Mouse (Mus musculus): ENCODE results near the gene 1700012B09Rik. TPM values are rescaled to one million over a fixed set of nuclear protein-coding genes. Genes with fewer than 3 reads are reported as not detected.

Gene 1700012B09Rik
- polyA plus RNA-seq, 1 experiment from 2014 or later = not detected

DNA sequence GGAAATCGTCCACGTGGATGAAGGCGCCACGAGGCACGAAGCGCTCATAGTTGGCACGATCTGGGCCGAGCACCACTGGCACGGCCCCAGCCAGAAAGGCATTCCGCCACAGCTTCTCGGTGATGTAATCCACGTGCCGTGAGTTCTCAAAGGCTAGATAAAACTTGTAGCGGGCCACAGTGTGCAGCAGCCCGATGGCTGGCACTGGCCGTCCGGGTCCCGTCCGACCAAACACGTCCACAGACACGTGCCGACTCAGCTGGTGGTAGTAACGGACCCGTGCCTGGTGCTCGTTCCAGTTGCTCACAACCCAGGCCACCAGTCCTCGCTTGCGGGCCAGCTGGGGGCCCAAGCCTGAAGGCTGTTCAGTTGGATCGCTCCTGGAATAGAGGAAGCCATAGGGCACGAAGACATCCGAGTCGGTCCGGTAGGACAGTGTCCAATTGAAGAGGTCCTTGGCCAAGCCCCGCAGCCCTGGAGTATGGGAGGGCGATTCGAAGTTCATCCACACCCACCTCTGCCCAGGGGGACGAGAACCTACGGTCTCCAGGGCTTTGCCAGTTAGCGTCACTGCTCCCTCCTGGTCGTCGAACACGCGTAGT lies 19.8 kb downstream of the 1700012B09Rik start:
- no peak for ATAC-seq (ENCODE audit: insufficient read depth, low FRiP score)
- Histone ChIP-seq H3K9ac (ENCODE audit: low read length) (peak overlapping the region; percentile 83), H3K4me2 (ENCODE audit: low read depth, low read length) (peak overlapping the region; percentile 99), H3K27me3 (ENCODE audit: control insufficient read depth, insufficient read depth, low read length) (no peaks in the 10 kb centered on the region), H3K4me3 (replicated peaks; ENCODE audit: low read length) (peak overlapping the region; percentile 62), H3K27ac (ENCODE audit: low read length) (0 out of 2 replicates have a peak overlapping the region, but pooled peaks have one; percentile 54), H3K9me3 (replicated peaks; ENCODE audit: control insufficient read depth, low read length) (no peaks in the 10 kb centered on the region), H3K4me1 (ENCODE audit: control insufficient read depth, insufficient read depth, low read length) (peaks cover 5% of the 10 kb centered on the region), H3K36me3 (ENCODE audit: control insufficient read depth, insufficient read depth, low read length) (no peaks in the 10 kb centered on the region)
- 60% methylated on average over 42 of the region's 42 CpGs for WGBS

DNA sequence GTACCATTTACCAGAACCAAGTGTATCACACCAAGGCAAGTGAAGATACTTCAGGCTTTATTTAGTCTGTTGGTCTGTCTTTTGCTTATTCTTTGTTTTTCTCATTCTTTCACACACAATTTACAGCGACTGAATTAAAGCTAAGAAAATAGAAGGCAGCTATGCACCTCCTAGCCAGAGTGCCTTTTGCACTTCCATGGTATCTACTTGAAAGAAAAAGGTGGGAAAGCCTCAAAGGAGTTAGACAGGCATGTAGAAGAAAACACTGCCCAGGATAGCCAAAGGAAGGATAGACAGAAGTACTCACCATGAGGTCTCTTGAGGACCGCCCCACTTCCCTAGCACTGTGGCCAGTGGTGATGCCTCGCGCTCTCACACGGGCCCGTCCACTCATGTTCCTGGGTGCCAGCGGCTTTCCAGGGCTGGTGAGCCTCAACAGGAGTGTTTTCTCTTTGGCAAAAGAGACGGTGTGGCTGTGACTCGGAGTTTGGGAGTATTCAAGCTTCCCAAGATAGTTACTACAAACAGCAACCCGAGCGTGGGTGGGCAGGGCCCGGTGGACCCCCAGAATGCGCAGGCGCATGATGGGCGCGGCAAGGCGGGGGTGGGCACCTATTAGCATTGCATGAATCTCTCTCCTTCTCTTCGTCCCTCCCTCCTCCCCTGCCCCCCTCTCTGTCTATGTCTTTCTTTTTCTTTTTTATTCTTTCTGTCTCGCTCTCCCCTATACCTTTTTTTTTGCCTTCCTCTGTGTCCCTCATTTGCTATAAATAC lies 30.5 kb downstream of the 1700012B09Rik start, which contains the start of gene Piwil4:
Gene Piwil4 (minus strand): TSS at position 583 of the 774 bp plus-strand sequence.
- Histone ChIP-seq H3K4me3 (replicated peaks; ENCODE audit: low read length) (no peak within 1 kb of the TSS), H3K9ac (ENCODE audit: low read length) (no peak within 1 kb of the TSS), H3K4me1 (ENCODE audit: control insufficient read depth, insufficient read depth, low read length) (no peaks in the 10 kb centered on the region), H3K27me3 (ENCODE audit: control insufficient read depth, insufficient read depth, low read length) (no peaks in the 10 kb centered on the region), H3K4me2 (ENCODE audit: low read depth, low read length) (no peak within 1 kb of the TSS), H3K9me3 (replicated peaks; ENCODE audit: control insufficient read depth, low read length) (no peaks in the 10 kb centered on the region), H3K27ac (ENCODE audit: low read length) (no peak within 1 kb of the TSS), H3K36me3 (ENCODE audit: control insufficient read depth, insufficient read depth, low read length) (no peaks in the 10 kb centered on the region)
- no peak for ATAC-seq (ENCODE audit: insufficient read depth, low FRiP score)
- WGBS = 80% methylated on average over 19 of the region's 19 CpGs

DNA sequence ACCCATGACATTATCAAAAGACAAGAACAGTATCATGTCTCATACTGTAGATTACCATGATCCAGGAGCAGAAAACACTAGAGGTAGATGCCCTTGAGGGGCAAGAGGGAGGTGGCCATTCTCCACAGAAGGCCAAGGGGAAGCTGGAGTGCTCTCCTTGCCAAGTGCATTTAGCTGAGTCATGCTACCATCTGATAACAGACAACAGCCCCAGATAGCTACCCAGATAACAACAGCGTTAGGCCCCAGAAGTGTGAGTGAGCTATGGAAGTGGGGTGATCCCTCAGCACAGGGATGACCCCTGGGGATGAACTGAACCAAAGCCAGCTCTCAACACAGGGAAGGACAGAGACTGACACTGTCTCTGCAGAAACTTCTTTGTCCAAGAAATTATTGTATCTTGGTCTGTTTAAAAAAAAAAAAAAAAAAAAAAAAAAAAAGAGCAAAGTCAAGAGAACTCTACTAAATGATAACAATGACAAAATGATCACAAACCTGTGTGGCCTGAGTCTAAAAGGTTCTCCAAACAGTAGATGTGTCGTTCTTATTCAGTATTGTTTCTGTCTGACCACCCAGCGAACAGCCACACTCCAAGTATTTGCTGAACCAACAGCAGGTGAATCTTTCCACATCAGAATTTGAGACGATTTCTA lies 31.2 kb downstream of the 1700012B09Rik start:
- Histone ChIP-seq H3K9me3 (replicated peaks; ENCODE audit: control insufficient read depth, low read length) (no peaks in the 10 kb centered on the region), H3K4me1 (ENCODE audit: control insufficient read depth, insufficient read depth, low read length) (no peaks in the 10 kb centered on the region), H3K36me3 (ENCODE audit: control insufficient read depth, insufficient read depth, low read length) (no peaks in the 10 kb centered on the region), H3K27me3 (ENCODE audit: control insufficient read depth, insufficient read depth, low read length) (no peaks in the 10 kb centered on the region), H3K9ac (ENCODE audit: low read length) (no peak overlapping the region), H3K27ac (ENCODE audit: low read length) (no peak overlapping the region), H3K4me3 (replicated peaks; ENCODE audit: low read length) (no peak overlapping the region), H3K4me2 (ENCODE audit: low read depth, low read length) (no peak overlapping the region)
- 59% methylated on average over 4 of the region's 4 CpGs for WGBS
- no peak for ATAC-seq (ENCODE audit: insufficient read depth, low FRiP score)

DNA sequence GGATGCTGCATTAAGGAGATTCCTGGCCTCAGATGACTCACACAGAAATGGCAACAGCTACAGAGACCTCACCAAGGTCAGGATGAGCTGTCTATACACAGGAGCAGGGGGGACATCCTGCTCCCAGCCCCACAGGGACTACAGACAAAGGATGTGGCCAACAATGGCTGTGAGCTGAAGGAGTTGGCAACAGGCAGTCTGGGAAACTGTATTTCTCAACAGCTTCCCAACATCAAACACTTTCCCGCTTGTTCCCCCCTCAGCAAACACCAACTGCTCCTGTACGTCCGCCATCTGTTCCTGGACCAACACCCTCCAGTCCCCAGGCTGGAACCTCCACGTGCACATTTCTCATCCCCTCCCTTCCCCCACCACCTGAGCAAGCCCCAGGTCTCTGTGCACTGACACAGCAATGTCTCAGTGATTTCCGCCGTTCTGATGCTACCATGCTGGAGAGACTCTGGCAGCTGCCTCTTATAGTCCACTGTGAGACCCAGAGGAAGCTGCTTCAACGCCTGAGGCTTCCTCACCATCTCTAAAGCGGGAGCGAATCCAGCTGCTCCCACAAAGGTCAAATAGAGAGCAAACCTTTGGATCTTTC lies 39.8 kb downstream of the 1700012B09Rik start:
- Histone ChIP-seq H3K4me1 (ENCODE audit: control insufficient read depth, insufficient read depth, low read length) (peaks cover 13% of the 10 kb centered on the region; the same call in 1 of the 2 replicates), H3K36me3 (ENCODE audit: control insufficient read depth, insufficient read depth, low read length) (no peaks in the 10 kb centered on the region), H3K9me3 (replicated peaks; ENCODE audit: control insufficient read depth, low read length) (no peaks in the 10 kb centered on the region), H3K27me3 (ENCODE audit: control insufficient read depth, insufficient read depth, low read length) (no peaks in the 10 kb centered on the region), H3K9ac (ENCODE audit: low read length) (no peak overlapping the region), H3K4me2 (ENCODE audit: low read depth, low read length) (no peak overlapping the region), H3K27ac (ENCODE audit: low read length) (no peak overlapping the region), H3K4me3 (replicated peaks; ENCODE audit: low read length) (no peak overlapping the region)
- peak; percentile 69; the same call in 1 of the 2 replicates for ATAC-seq (ENCODE audit: insufficient read depth, low FRiP score)
- WGBS = 24% methylated on average over 9 of the region's 9 CpGs

DNA sequence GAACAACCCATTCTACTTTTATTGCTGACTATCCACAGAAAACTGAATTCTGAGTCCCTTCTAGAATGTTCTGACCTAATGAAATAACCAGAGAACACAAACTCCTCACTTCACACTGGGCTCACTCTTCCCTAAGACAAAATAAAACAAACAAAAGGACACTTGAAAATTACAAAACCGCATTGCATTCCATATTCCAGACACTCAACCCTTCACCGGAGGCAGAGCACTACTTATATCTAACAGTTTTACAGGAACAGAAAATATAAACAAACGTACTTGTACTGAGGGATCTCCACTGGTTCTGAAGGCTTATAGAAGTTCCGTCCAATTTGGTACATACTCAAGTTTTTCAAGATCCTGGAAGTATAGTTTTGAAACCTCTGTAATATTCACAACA lies 42.5 kb downstream of the 1700012B09Rik start:
- Histone ChIP-seq H3K27me3 (ENCODE audit: control insufficient read depth, insufficient read depth, low read length) (no peaks in the 10 kb centered on the region), H3K9ac (ENCODE audit: low read length) (no peak overlapping the region), H3K4me1 (ENCODE audit: control insufficient read depth, insufficient read depth, low read length) (peaks cover 13% of the 10 kb centered on the region; the same call in 1 of the 2 replicates), H3K4me2 (ENCODE audit: low read depth, low read length) (no peak overlapping the region), H3K4me3 (replicated peaks; ENCODE audit: low read length) (no peak overlapping the region), H3K36me3 (ENCODE audit: control insufficient read depth, insufficient read depth, low read length) (no peaks in the 10 kb centered on the region), H3K27ac (ENCODE audit: low read length) (no peak overlapping the region), H3K9me3 (replicated peaks; ENCODE audit: control insufficient read depth, low read length) (no peaks in the 10 kb centered on the region)
- ATAC-seq (ENCODE audit: insufficient read depth, low FRiP score) = no peak
- 65% methylated on average over 4 of the region's 4 CpGs for WGBS

DNA sequence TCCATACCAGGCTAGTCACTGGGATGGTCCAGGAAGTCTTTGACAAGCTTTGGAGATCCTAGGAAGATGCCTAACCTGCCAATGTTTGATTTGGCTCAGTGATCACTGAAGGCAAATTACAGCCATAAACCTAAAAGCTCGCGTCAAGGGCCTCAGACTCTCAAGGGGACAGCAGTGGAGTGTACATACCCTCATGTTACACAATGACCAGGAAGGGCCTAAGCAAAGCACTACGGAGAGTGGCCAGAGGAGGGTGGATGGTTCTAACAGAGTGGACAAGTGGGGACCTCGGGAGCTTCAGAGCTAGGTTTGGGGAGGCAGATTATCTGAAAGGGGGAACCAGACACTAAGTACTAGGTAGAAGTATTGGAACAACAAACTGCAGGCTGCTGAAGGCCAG lies 44.2 kb downstream of the 1700012B09Rik start:
- Histone ChIP-seq H3K27me3 (ENCODE audit: control insufficient read depth, insufficient read depth, low read length) (no peaks in the 10 kb centered on the region), H3K4me1 (ENCODE audit: control insufficient read depth, insufficient read depth, low read length) (peaks cover 13% of the 10 kb centered on the region; the same call in 1 of the 2 replicates), H3K27ac (ENCODE audit: low read length) (no peak overlapping the region), H3K9me3 (replicated peaks; ENCODE audit: control insufficient read depth, low read length) (no peaks in the 10 kb centered on the region), H3K9ac (ENCODE audit: low read length) (no peak overlapping the region), H3K36me3 (ENCODE audit: control insufficient read depth, insufficient read depth, low read length) (no peaks in the 10 kb centered on the region), H3K4me3 (replicated peaks; ENCODE audit: low read length) (no peak overlapping the region), H3K4me2 (ENCODE audit: low read depth, low read length) (no peak overlapping the region)
- ATAC-seq (ENCODE audit: insufficient read depth, low FRiP score) = no peak
- 85% methylated on average over 4 of the region's 4 CpGs for WGBS

DNA sequence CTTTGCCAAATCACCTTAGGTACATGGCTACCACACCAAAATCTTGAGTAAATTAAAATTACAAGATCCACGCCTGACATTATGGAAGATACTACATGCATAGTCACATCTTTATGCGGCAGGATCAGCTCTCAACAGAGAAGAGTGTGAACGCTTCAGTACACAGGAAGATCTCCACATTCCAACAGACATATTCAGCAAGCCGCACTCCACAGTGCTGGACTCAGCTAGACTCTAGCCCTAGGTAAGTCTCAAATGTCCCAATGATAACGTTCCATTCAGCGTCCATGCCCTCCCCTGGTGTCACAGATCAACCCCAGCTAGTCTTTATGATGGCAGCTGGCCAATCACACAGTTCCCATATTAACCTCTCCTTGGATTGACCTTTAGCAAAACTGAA lies 44.8 kb downstream of the 1700012B09Rik start:
- 83% methylated on average over 6 of the region's 6 CpGs for WGBS
- Histone ChIP-seq H3K4me3 (replicated peaks; ENCODE audit: low read length) (no peak overlapping the region), H3K27me3 (ENCODE audit: control insufficient read depth, insufficient read depth, low read length) (no peaks in the 10 kb centered on the region), H3K36me3 (ENCODE audit: control insufficient read depth, insufficient read depth, low read length) (no peaks in the 10 kb centered on the region), H3K4me1 (ENCODE audit: control insufficient read depth, insufficient read depth, low read length) (peaks cover 9% of the 10 kb centered on the region; the same call in 1 of the 2 replicates), H3K9ac (ENCODE audit: low read length) (no peak overlapping the region), H3K9me3 (replicated peaks; ENCODE audit: control insufficient read depth, low read length) (no peaks in the 10 kb centered on the region), H3K4me2 (ENCODE audit: low read depth, low read length) (no peak overlapping the region), H3K27ac (ENCODE audit: low read length) (no peak overlapping the region)
- ATAC-seq (ENCODE audit: insufficient read depth, low FRiP score) = no peak

DNA sequence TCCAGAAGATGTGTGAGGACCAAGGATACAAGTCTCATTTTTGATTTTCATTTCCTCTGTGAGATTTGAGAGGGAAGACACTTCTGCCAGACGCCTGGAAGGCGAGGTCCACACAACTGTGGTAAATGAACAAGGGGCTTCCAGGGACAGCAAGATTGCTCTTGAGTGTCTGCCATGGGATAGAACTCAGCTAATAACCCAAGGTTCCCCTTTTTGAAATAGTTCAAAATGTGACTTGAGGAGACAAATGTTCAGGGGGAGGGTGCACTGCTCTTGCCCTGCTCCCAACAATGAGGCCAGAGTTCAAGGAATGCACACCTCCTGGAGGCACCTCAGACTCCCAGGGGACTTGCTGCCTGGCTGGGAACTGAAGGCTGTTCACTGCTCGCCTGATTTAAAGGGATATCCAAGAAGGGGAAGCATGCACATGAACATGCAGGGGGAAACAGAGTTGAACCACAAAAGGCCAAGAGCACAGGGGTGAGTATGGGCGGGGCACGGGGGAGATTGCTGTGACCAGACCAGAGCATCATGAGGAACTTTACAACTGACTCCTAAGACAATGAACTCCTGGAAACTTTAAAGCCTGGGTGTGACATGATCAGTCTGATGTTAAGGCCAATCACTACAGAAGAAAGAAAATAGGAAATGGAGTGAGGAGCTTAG lies 45.9 kb downstream of the 1700012B09Rik start:
- H3K9me3 ChIP-seq (replicated peaks; ENCODE audit: control insufficient read depth, low read length) = no peaks in the 10 kb centered on the region
- no peaks in the 10 kb centered on the region for H3K4me1 ChIP-seq (ENCODE audit: control insufficient read depth, insufficient read depth, low read length)
- WGBS = 63% methylated on average over 5 of the region's 5 CpGs
- H3K9ac ChIP-seq (ENCODE audit: low read length) = no peak overlapping the region
- no peaks in the 10 kb centered on the region for H3K27me3 ChIP-seq (ENCODE audit: control insufficient read depth, insufficient read depth, low read length)
- H3K36me3 ChIP-seq (ENCODE audit: control insufficient read depth, insufficient read depth, low read length) = no peaks in the 10 kb centered on the region
- H3K27ac ChIP-seq (ENCODE audit: low read length) = no peak overlapping the region
- H3K4me2 ChIP-seq (ENCODE audit: low read depth, low read length) = no peak overlapping the region
- no peak for ATAC-seq (ENCODE audit: insufficient read depth, low FRiP score)
- no peak overlapping the region for H3K4me3 ChIP-seq (replicated peaks; ENCODE audit: low read length)
